Mouse (Mus musculus): ENCODE measurements around the gene Cbx1.
A peak's percentile ranks its signal among the peaks of the same experiment; 100 is the strongest.
"Not testable (repeated sequence)": the region's sequence is repeated elsewhere in the genome, so short reads cannot be mapped to it uniquely, and the experiment has no call there.

Cbx1 gene

GRCm38 (mm10) chr11:96837298-96837697 is 48.4 kb downstream of the Cbx1 start:
- ATAC-seq (ENCODE audit: low TSS enrichment), result 0 out of 2 replicates have a peak, but pooled peaks have one; percentile 32

DNA sequence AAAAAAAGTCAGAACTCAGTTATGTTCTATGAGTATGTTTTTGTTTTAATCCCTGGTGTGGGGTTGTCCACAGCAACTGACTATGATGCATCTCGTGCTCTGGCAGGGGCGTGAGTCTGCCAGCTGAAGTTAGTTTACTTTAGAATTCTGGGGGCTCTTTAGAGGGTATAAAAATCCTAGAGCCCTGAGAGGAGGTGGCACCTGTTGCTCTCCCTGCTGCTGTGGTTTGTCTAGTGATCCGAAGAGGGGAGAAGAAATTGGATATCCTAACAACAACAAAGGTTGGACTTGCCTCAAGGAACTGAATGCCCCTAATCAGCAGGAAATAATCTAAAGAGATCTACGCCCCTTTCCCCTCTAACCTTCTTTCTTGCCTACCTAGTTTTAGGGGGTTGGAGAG is 49.4 kb downstream of the Cbx1 start:
- ATAC-seq (ENCODE audit: low TSS enrichment), result no peak

DNA sequence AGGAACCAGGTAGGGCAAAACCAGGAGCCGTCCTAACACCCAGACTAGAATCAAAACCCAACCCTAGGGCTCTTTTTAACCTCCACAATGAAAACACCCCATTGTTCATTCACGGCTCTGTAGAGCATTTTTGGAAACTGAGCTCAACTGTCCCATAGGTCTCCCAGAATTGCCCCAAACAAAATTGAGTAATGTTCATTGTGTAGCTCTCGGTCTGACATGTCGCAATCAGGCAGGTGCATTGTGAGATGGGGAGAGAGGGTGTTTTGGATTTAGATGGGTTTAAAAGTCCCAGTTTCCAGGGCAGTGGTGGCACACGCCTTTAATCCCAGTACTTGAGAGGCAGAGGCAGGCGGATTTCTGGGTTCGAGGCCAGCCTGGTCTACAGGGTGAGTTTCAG is 50.5 kb downstream of the Cbx1 start:
- no peak for ATAC-seq (ENCODE audit: low TSS enrichment)

DNA sequence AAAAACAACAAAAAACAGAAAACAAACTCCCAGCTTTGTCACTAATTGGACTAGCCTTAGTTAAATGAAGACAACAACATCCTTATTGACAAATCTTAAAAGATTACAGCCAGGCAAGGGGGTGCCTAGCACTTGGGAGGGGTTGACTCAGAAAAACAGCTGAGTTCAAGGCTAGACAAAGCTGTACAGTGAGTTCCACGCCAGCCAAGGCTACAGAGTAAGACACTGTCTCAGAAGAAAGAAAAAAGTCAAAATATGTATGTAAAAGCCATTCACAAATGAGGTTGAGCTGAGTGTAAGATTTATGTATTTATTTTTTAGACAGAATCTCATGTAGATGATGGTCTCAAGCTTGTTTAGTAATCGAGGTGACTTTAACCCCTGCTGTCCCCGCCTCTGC is 51.0 kb downstream of the Cbx1 start:
- ATAC-seq (ENCODE audit: low TSS enrichment), result peak; percentile 51

GRCm38 (mm10) chr11:96840290-96840689 is 51.4 kb downstream of the Cbx1 start:
- ATAC-seq (ENCODE audit: low TSS enrichment), result peak; percentile 96

GRCm38 (mm10) chr11:96843627-96844026 is 54.7 kb downstream of the Cbx1 start:
- no peak for ATAC-seq (ENCODE audit: low TSS enrichment)

DNA sequence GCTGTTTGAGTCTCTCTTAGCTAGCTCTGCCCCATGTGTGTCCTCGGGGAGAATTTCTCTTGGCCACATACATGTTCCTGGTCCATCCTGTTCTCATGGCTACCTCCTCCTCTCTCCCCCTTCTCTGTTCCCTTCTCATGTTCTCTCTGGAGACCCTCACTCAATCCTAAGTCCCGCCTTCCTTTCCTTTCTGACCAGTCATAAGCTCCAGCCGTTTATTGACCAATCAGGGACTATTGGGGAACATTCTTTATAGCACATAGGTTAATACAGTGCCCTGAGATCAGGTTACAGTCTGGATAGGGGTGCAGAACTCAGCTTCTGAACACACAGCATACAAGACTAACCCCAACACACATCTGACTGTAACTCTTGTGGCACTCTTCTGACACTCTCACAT is 58.3 kb downstream of the Cbx1 start:
- ATAC-seq (ENCODE audit: low TSS enrichment), result no peak

DNA sequence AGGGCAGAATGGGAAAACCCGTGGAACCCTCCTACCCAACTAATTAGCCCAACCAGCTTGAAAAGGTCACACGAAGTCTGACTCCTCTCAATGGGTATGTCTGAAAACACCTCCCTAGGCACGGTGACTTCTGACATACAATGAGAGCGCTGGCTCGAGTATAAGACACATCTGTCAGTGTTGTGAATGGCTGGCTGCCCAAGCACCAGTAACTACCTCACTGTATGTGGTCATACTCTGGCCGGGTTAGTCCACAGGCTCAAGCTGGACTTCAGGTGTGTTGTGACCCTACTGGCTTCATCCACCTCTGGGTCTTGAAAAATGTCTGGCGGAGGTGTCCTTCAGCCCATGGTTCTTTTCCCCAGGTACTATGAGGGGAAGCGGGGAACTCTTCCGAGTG is 59.8 kb downstream of the Cbx1 start:
- ATAC-seq (ENCODE audit: low TSS enrichment), result no peak

DNA sequence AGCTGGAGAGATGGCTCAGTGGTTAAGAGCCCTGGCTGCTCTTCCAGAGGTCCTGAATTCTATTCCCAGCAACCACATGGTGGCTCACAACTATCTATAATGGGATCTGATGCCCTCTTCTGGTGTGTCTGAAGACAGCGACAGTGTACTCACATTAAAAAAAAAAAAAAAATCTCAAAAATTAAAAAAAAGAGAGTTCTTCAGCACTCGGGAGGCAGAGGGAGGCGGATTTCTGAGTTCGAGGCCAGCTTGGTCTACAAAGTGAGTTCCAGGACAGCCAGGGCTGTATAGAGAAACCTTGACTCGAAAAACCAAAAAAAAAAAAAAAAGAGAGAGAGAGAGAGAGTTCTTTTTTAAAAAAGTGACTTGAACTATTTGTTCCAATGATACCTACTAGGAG is 60.2 kb downstream of the Cbx1 start:
- ATAC-seq (ENCODE audit: low TSS enrichment), result not testable (repeated sequence)

GRCm38 (mm10) chr11:96849681-96850467 is 60.9 kb downstream of the Cbx1 start, which contains the start of gene Copz2:
Gene Copz2, plus strand, starts transcription at chr11:96849870.
- ATAC-seq (ENCODE audit: low TSS enrichment), result no peak

- ATAC-seq (ENCODE audit: low TSS enrichment), result no peak
These were observed 68.5 kb downstream of the Cbx1 start for GRCm38 (mm10) chr11:96857446-96857845.
